Mouse (Mus musculus) neural tube, embryonic 10.5 days (tissue): ENCODE data around the gene Kctd10.
A peak's percentile ranks its signal among the peaks of the same experiment; 100 is the strongest.

Source experiments
- DNase-seq: peaks from one replicate; pipeline ENCODE4 v3.0.0-alpha.2; 2017; ENCODE audit warnings: low spot score; ENCODE audit errors: extremely low spot score

The Kctd10 gene

GRCm38 (mm10) chr5:114380209-114381012 is at the start of gene Kctd10, which contains the start of gene Ube3b:
Kctd10 (minus strand) TSS chr5:114380508.
Ube3b (plus strand) TSS chr5:114380607.
- peak; percentile 92 for DNase-seq

- DNase-seq: no peak
Observed at GRCm38 (mm10) chr5:114429781-114430180, 49.5 kb upstream of the Kctd10 start.

DNA sequence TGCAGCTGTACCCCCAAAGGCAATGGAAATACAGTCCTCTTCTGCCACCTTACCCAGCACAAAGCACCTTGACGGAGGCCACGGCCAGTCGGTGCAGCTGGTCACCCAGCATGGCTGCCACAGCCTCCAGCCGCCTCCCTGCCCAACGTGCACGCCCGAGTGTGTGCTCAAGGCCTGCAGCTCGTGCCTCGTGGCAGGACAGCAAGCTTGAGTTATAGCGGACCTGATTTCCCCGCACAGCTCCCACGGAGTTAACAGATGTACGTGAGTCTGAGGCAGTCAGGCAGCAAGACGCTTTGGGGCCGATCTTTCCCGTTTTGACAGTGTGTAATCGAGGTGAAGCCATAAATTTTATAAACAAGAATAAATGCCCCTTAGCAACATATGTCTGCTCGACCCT is 48.3 kb upstream of the Kctd10 start:
- DNase-seq: no peak

- no peak for DNase-seq
Observed at GRCm38 (mm10) chr5:114426732-114427131, 46.4 kb upstream of the Kctd10 start.

DNA sequence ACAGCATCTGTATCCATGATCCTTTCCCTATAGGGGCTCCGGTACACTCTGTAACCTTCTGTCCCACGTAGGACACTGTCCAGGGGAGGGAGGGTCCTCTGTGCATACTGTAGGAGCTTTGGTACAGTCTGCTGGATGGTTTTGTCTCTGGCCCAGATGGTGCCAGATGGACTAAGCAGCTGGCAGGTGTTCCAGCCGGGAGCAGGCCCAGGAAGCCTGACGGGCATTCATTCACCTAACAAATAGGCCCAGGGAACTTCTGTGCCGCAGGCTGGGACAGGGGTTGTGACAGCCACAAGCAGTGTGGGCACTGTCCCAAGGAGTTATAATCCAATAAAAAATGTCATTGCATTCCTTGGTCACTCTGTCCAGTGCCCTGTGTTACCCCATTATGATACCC is 43.7 kb upstream of the Kctd10 start:
- DNase-seq: no peak

GRCm38 (mm10) chr5:114422591-114422990 is 42.3 kb upstream of the Kctd10 start:
- DNase-seq: no peak

DNA sequence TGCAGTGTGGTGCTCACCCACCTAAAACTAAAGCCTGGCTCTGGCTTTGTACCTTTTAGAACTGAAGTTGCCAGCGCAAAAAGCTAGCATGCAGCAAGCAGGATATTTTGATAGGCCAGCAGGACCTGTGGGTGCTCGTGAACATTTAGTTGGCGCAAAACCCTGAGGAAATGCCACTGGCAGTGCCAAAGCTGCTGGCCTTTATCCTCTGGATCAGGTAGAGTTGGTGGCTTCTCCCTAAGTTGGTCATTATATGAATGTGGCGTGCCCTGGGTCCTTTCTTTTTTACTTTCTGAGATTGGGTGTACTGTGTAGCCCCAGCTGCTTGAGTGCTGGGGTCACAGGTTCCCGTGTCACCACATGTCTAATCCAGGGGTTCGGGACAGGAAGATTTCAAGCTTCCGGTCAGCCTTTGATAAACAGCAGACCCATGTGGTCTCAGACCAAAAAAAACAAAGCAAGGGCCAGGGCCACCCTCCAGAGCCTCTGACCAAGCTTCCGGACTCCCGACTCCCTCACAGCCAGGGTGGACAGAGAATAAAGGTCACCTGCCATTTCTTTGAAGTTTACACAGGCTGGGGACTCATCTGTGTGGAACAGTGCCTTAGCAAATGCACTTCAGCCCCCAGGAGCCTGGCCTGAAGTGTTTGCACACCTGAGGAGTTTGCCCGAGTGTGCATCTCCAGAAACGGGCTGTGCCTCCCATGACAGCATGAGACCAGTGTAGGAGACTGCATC is 41.4 kb upstream of the Kctd10 start:
- no peak for DNase-seq

DNA sequence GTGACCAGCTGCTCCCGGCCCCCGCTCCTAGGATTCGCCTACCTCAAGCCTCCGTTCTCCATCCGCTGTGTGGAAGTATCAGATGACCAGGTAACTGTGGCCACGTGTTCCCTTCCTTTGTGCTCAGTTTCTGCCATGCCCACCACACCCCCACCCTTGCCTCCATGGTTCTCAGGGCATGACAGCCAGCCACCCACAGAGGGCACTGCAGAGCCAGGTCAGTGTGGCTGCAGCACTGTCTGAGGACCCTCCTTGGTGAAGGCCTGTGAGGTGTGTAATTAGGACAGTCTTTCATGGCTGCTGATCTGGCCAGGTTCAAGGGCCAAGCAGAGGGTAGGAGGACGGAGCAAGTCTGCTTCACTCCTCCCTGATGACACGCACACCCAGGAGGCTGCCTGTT is 38.2 kb upstream of the Kctd10 start:
- DNase-seq: no peak

- no peak for DNase-seq
Observed at GRCm38 (mm10) chr5:114416855-114417254, 36.5 kb upstream of the Kctd10 start.

DNA sequence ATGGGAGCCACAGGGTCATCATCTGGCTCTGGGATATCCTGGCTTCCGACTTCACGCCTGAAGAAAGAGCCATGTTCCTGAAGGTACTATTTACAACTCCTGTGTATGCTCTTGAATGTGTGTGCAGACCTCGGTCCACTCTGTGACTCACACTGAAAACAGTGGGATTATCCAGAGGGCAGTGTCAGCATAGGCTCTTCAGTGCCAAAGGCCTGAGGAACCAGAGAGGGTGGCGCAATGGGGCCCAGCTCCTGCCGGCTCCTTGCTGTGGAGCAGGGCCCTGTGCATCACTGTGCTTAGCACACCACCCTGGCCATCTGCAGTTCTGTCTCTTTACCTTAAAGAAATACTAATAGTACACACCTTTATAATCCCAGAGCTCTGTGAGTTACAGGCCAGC is 35.3 kb upstream of the Kctd10 start:
- no peak for DNase-seq

DNA sequence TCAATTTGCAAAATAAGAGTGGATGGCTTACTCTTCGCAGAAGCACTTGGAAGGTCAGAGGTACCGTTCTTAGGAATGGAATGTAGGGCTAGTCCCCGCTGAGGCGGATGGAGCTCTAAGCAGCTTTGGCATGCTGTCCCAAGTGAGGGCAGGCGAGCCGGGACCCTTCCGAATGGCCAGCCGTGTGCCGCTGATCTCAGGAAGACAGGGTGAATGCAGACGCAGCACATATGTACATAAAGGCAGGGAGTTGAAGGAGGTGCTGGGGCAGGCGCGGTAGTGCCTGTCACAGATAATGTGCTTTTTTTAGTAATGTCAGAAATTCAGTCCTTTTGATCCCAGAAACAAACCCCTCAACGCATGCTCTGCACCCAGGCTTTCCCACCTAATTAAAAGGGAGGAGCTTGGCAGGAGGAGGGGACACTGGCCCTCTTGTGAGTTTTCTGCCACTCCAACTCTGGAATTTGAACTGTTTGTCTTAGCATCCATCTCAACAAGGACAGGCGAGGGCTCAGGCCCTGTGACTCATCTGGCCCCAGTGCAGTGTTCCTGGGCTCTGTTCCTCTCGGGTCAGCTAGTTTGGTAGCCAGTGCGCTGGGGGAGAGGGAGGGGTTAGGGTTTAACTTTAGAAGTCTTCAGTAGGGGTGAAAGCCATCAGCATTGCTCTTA is 32.9 kb upstream of the Kctd10 start:
- DNase-seq: no peak

- DNase-seq: no peak
Observed at GRCm38 (mm10) chr5:114412361-114412998, 32.2 kb upstream of the Kctd10 start.

DNA sequence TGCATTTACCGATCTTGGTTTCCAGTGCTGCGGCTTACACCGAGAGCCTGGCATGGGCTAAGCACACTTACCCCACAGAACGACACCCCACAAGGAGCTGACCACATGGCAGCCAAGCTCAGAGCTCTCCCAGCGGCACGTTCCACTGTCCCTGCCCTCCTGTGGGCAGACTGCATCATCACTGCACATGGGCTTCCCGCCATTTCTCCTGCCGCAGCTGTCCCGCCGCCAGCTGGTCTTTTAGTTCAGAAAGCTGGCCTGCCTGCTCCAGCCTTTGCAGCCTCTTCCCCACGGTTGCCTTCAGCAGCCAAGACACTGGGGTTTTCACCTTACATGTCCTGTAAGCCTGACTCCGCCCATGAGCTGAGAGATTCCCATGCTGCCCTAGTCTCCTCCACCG is 30.1 kb upstream of the Kctd10 start:
- DNase-seq: no peak

DNA sequence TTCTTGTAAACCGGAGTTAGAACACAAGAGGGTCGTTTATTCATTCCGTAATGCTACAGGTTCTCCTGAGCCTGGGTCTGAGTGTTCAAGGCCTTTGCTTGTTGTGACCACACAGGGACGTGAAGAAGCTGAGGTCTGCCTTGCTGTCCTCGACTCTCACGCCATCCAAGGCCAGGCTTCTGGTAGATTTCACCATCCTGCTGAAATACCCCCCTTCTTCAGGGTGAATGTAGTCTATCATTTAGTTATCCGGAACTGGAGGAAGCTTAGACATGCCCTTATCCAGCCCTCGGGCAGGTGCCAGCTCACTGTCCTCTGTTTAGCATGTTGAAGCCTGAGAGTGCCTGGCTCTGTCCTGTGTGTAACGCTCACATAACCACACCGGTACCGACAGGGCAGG is 28.5 kb upstream of the Kctd10 start:
- DNase-seq: no peak

GRCm38 (mm10) chr5:114407810-114408209 is 27.5 kb upstream of the Kctd10 start:
- DNase-seq: no peak

- no peak for DNase-seq
Observed at GRCm38 (mm10) chr5:114407269-114407668, 27.0 kb upstream of the Kctd10 start.

DNA sequence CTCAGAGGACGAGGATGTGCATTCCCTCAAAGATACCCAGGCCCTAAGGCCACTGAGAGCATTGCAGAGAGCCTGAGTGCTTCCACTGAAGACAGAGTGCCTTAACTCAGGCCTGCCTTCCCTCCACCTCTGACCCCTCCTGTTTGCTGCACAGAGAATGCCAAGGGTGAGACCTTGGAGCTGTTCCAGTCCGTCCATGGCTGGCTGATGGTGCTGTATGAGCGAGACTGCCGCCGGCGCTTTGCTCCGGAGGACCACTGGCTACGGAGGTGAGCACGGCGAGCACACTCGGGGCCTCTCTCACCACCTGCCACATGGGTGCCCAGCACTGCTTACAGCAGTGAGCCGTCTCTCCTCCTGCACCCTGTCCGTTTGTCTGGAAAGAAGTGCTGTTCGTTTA is 26.3 kb upstream of the Kctd10 start:
- DNase-seq: no peak

DNA sequence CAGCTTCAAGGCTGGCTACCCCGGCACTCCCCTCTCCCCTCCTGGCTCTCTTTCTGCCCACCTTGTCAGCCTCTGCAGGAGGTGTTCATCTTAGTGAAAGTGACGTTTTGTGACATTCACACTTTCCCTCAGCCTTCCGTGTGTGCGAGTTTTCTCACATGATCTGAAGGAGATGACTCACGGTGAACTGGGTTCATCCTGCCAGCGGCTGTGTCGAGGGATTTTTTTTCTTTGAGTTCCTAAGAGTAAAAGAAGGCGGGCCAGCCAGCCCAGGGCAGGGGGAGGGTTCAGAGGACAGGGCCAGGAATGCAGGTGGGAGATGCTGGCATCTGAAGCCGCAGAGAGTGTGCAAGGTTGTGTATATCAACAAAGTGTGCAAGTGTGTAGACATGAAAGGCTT is 12.9 kb upstream of the Kctd10 start:
- no peak for DNase-seq

DNA sequence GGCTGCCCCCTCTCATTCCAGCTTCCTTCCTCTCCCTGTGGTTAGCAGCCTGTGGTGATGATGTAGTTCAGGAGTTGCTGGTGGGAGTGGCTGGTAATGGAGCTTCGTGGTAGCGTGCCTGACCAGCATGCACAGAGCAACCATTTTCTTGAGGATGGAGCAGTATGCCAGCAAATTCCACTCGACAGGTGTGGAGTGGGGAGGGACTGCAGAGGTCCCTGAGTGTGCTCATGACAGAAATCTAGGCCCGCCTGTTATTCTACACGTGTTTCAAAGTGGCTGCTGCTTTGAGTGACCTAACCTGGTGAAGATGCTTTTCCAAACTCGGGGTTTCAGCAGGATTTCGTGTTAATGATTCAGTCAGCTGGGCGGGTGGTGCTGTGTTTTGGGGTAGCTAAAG is 4.1 kb upstream of the Kctd10 start:
- no peak for DNase-seq

GRCm38 (mm10) chr5:114383184-114383904 is 3.0 kb upstream of the Kctd10 start:
- DNase-seq: peak; percentile 40

DNA sequence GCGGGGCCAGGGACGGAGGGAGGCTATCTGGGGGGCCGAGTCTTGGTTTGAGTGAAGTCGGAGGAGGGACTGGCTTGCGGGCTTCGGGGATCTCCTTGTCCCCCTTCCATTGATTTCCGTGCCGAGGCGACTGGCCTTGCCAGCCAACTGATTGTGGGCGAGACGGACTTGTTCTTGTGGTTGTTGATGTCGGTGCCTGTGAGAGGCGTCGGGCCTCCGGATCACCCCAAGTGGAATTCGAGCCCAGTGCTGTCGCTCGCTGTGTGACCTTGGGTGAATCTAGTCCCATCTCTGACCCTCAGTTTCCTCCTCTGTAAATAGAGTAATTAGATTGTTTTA is 674 bp upstream of the Kctd10 start:
- no peak for DNase-seq
